Mouse (Mus musculus): ENCODE results near the gene Unc45a.

Gene Unc45a

DNA sequence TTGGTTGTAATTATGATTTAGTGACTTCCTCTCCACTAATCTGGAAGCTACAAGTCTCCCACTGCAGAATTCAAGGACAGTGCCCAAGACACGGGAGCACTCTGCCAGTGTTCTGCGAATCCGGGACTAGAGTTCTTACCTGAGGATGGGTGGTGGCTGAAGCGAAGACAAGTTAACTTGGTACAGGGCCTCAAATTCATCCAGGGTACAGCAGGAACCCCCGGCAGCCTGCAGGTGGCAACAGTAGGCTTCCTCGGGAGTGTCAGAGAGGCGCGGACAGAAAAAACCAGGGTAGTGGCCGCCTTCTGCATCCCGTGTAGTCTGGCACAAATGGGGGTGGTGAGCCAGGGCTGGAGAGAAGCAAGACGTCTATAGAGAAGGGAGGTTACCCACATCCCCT, at the start of gene Unc45a:
Gene Unc45a (minus strand): TSS at position 213 of the 400 bp plus-strand sequence.
- POLR2A ChIA-PET, result interaction anchor here in 3 of 4 experiments (0.6 to 9.4 kb wide), 17 partner anchors 15 to 549 kb away, joined by 3 to 86 read pairs (median 5); partner anchors contain the start of genes Rccd1 (in 3 of the 3), Blm (in 1 of the 3), Cib1 (in 1 of the 3) and Gdpgp1 (in 1 of the 3)
- CTCF ChIA-PET, result interaction anchor here (0.8 to 5.4 kb wide), 14 partner anchors 9 to 200 kb away, joined by 3 to 47 read pairs (median 4); partner anchors contain the start of gene Ttll13 (in 1 of the 4)

DNA sequence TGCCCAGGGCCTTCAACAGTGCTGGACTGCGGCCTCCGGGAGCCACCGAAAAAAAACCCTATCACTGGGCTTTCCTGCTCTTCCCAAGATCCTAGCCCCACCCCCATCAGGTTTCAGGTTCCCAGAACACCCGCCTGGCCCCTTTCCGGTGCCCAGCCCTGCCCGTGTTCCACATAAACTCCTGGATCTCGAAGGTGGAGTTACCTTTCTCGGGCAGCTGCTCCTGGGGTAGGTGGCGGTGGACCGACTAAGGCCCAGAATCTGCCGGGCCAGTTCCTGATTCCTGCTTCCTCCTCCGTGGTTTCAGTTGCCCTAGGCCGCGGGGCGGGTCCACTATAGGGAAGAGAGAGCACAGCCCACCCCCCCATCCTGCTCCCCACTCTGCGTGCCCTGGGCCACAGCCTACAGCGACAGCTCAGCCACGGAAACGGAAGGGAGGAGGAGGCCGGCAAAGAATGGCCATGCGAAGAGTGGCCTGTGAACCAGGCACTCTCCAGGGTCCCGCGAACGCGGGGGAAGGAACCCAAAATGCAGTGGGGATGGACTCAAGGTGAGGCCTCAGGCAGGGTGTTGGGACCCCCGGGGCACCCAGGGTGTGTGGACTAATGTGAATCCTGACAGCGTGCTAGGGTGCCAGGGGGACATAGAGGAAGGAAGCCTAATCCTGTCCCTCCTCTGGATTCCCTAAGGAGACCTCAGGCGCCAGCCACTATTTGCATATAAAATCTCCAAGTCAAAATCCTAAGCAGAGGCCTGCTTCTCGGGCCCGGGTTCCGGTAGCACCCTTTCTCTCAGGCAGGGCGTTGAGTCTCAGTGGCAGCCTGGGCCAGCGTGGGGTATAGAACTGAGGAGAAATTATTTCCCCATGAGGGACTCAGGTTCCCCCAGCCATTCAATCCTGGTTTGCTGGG, 47.1 kb upstream of the Unc45a start, which contains the start of gene Fes:
Gene Fes (minus strand): TSS at position 314 of the 911 bp plus-strand sequence.
- CTCF ChIA-PET, result interaction anchor here in 3 of 4 experiments (0.5 to 3.7 kb wide), 18 partner anchors 8 to 332 kb away, joined by 3 to 42 read pairs (median 6); partner anchors contain the start of genes Crtc3 (in 2 of the 3) and Man2a2 (in 1 of the 3)
- POLR2A ChIA-PET, result interaction anchor here in 3 of 4 experiments (0.9 to 3.5 kb wide), 9 partner anchors 9 to 53 kb away, joined by 3 to 26 read pairs (median 5); no protein-coding TSS in a partner anchor

DNA sequence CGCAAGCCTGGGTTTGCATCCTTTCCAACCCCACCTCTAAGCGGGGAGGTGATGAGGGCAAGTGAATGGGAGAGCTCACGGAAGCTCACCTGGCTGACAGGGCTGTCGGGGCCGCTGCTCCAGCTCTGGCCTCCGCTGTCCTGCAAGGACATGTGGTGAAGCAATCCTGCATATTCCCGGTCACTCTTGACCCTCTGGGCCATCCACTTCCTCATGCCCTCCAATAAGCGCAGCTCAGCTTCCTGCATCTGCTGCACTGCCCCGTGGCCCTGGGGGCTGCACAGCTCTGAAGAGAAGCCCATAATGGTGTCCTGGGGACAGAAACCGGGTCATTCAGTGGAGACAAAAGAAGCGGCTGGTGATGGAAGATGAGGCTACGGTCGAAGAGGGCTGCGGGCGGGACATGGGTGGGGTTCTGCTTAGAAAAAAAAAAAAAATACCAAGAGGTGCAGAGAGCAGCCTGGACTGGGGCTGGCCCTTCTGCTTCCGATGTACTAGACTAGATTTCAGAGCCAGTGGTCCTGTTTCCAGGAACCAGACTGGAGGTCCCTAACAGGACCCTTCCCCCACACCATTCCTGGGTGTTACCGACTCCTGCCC, 46.3 kb upstream of the Unc45a start:
- CTCF ChIA-PET, result interaction anchor here (0.5 to 2.7 kb wide), 82 partner anchors 8 to 1547 kb away, joined by 3 to 61 read pairs (median 5); partner anchors contain the start of genes Crtc3 (in 2 of the 4), Hddc3 (in 2 of the 4), Cib1 (in 1 of the 4) and Gdpgp1 (in 1 of the 4)
- POLR2A ChIA-PET, result interaction anchor here (0.5 to 3.5 kb wide), 31 partner anchors 9 to 760 kb away, joined by 3 to 26 read pairs (median 4); partner anchors contain the start of genes Blm (in 1 of the 4), Hddc3 (in 1 of the 4), Man2a2 (in 1 of the 4) and Rccd1 (in 1 of the 4)

DNA sequence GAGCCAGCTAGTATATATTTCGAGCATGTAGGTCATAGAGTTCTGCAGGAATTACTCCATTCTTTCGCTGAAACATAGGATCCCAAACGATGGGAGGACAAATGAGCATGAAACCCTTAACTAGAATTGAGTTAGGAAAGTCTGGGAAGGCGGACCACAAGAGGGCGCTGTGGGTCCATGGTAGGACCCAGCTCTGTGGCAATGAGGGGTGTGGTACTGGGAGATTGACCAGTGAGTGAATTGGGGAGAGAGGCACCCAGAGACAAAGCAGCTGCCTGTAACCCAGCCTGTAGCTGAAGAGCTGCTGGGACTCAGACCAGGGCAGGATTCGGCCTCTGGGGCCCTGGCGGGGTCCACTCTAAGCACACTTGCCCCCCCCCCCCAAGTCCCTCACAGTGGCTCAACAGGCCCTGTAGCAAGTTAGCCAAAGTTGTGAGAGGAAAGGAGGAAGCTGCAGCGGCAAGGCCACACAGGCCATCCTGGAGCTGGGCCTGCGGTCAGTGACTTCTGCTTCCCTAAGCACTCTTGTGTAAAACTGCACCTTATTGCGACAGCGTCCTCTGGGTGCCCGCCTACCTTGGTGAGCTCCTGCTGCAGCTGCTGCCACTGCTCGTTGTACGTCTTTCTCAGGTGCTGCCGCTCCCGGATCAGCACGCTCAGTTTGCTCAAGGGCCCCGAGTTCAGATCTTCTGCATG, 45.6 kb upstream of the Unc45a start:
- ChIA-PET CTCF (interaction anchor here (0.5 to 2.7 kb wide), 109 partner anchors 8 to 1888 kb away, joined by 3 to 61 read pairs (median 4); partner anchors contain the start of genes Hddc3 (in 3 of the 4), Crtc3 (in 2 of the 4), Cib1 (in 1 of the 4) and Gdpgp1 (in 1 of the 4)), POLR2A (interaction anchor here (0.5 to 3.5 kb wide), 37 partner anchors 10 to 761 kb away, joined by 3 to 26 read pairs (median 4); partner anchors contain the start of genes Blm (in 1 of the 4), Hddc3 (in 1 of the 4), Man2a2 (in 1 of the 4) and Rccd1 (in 1 of the 4))

DNA sequence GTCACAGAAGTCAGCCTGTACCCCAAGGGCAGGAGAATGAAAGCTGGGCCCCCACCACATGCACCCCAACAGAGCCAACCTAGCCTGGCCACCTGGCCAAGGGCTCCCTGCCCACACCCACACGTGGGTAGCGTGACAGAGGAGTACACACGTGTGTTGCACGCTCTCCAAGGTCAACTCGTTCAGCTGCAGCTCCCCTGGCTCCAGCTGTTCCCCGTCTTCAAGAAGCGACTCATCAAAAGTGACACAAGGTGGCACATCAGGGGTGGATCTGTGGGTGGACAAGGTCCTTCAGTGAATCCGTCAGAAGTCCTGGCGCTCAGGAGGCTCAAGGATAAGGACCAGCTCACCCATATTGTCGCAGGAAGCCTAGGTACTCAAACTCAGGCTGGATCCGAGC, 42.1 kb upstream of the Unc45a start:
- ChIA-PET POLR2A (interaction anchor here (0.5 to 6.8 kb wide), 30 partner anchors 8 to 463 kb away, joined by 3 to 24 read pairs (median 3); partner anchors contain the start of genes Blm (in 2 of the 4), Rccd1 (in 2 of the 4), Furin (in 1 of the 4) and Man2a2 (in 1 of the 4)), CTCF (interaction anchor here (0.7 to 4.4 kb wide), 17 partner anchors 8 to 363 kb away, joined by 3 to 25 read pairs (median 5); partner anchors contain the start of gene Man2a2 (in 1 of the 4))

DNA sequence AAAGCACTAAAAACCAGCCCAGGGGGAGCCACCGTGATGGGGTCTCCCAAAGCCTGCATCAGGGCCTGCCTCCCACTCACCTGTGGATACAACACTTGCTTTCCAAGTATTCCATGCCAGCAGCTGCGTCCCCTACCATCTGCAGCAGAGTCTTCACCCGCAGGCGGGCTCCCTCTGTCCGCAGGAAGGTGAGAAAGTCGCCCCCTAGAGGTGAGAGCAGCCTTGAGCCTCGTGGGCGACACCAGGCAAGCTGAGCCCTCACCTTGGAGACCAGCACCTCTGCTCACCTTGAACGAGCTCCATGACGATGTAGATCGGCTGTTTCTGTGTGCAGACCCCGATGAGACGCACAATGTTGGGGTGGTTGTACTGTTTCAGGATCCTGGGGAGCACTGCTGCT, 38.7 kb upstream of the Unc45a start:
- POLR2A ChIA-PET, result interaction anchor here in 3 of 4 experiments (0.5 to 6.8 kb wide), 15 partner anchors 9 to 454 kb away, joined by 3 to 24 read pairs (median 4); partner anchors contain the start of genes Hddc3 (in 1 of the 3), Idh2 (in 1 of the 3), Man2a2 (in 1 of the 3) and Rccd1 (in 1 of the 3)
- CTCF ChIA-PET, result interaction anchor here (0.5 to 4.0 kb wide), 55 partner anchors 8 to 767 kb away, joined by 3 to 71 read pairs (median 4); partner anchors contain the start of genes Hddc3 (in 3 of the 4), Cib1 (in 2 of the 4), Gdpgp1 (in 2 of the 4) and Blm (in 1 of the 4)

DNA sequence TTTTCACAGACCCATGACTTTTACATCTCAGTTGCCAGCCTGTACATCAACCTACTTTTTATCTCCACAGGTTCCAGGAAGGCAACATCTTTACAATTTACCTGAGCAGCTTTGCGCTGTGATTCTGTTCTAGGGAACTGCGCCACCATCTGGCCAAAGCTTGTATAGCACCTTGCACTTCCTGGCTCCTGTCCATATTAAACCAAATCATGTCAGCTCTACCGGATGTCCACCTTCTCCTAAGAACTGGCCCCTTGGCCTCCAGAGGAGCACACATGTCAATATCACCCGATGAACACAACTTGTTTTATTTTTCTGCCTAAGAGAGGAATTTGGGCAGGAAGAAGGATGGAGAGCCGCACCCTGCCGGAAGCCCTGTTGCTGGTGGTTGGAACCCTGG, 36.7 kb upstream of the Unc45a start:
- POLR2A ChIA-PET, result interaction anchor here in 3 of 4 experiments (0.6 to 3.4 kb wide), 24 partner anchors 8 to 333 kb away, joined by 3 to 13 read pairs (median 4); partner anchors contain the start of genes Hddc3 (in 3 of the 3), Rccd1 (in 2 of the 3) and Cib1 (in 1 of the 3)
- CTCF ChIA-PET, result interaction anchor here (0.5 to 4.0 kb wide), 99 partner anchors 9 to 683 kb away, joined by 3 to 71 read pairs (median 4); partner anchors contain the start of genes Unc45a (in 4 of the 4), Hddc3 (in 3 of the 4), Blm (in 2 of the 4) and Crtc3 (in 2 of the 4)

DNA sequence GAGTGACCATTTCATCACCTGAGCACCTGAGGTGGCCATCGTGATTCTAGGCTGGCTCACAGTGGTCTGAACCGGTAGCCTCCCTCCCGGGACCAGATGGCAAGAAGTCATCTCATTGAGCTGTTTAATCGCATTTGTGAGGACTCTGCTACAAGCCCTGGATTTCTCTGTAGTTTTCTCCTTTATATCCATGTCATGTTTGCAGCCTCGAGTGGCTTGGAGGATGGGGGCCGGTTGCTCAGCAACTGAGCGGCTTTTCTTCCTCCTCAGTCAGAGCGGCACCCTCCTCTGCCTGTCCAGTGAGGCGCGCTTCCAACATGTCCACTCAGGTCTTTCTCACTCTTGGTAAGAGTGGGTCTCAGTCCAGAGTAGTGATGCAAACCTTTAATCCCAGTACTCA, 35.4 kb upstream of the Unc45a start:
- CTCF ChIA-PET, result interaction anchor here in 2 of 4 experiments (0.7 to 1.3 kb wide), 2 partner anchors 207 to 235 kb away, joined by 4 to 5 read pairs; no protein-coding TSS in a partner anchor
- POLR2A ChIA-PET, result interaction anchor here in 1 of 4 experiments (0.6 to 1.4 kb wide), 3 partner anchors 33 to 235 kb away, joined by 3 read pairs; partner anchors contain the start of genes Hddc3 and Rccd1

DNA sequence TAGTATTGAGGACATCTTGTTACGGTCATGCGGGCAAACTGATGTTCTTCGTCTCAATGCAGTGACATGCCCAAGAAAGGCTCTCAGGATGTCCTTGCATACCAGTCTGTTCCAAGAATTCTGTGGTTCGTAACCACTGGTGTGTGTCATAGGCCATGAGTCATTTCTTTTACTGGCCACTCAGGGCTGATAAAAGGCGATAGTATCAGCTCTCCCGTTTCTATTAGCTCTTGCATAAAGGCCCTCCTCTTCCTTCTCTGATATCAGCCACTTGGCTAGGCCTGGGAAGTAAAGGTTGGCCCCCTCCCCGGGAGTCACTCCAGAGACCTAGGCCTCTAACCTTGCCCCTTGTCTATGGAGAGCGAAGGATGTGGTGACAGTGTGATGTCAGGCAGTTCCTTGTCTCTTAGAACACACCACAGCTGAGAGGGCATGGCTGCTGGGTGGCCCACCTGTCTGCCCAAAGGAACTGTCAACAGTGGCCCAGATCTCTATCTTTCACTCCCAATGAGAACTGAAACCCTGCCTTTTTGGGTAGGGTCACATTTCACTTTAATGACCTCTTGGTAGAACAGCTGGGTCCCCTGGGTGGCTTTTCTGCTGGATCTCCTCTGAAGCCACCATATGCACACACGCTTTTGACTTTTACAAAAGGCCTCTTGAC, 34.7 kb upstream of the Unc45a start:
- CTCF ChIA-PET, result interaction anchor here in 2 of 4 experiments (0.6 to 1.3 kb wide), 2 partner anchors 32 to 235 kb away, joined by 3 to 5 read pairs; partner anchors contain the start of gene Hddc3 (in 1 of the 2)
- POLR2A ChIA-PET, result interaction anchor here in 1 of 4 experiments (1.0 to 1.4 kb wide), 2 partner anchors 33 to 235 kb away, joined by 3 read pairs; partner anchors contain the start of gene Hddc3

DNA sequence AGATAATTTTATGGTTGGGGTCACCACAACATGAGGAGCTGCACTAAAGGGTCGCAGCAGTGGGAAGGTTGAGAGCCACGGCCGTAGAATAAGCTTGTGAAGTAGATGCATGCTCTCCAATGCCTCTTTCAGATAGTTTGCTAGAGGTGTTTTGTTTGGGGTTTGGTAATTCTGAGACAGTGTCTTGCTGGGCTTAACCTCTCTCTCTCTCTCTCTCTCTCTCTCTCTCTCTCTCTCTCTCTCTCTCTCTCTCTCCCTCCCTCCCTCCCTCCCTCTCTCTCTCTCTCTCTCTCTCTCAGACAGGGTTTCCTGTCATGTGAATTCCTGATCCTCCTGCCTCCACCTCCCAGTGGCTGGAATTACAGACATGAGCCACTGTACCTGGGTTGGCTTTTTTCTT, 33.9 kb upstream of the Unc45a start:
- POLR2A ChIA-PET, result interaction anchor here in 1 of 4 experiments (1.2 kb wide), 1 partner anchor 234 kb away, joined by 3 read pairs; no protein-coding TSS in a partner anchor

DNA sequence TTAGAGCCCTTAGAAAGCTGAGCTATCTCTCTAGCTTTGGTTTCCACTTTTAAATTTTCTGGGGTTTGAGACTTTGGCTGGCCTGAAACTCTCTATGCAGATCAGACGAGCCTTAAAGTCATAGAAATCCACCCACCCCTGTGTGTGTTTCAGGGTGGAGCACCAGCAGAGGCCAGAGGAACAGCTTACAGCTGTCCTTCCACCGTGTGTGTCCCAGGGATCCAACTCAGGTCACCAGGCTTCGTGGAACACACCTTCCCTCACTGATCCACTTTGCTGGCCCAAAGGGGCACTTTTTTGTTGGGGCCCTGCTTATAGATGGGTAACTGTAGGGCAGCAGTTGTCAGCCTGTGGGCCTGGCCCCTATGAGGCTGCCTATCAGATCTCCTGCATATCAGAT, 33.5 kb upstream of the Unc45a start:
- CTCF ChIA-PET, result interaction anchor here in 2 of 4 experiments (0.6 to 1.4 kb wide), 4 partner anchors 9 to 486 kb away, joined by 3 to 14 read pairs (median 5); no protein-coding TSS in a partner anchor
- POLR2A ChIA-PET, result interaction anchor here in 1 of 4 experiments (1.2 kb wide), 1 partner anchor 233 kb away, joined by 3 read pairs; no protein-coding TSS in a partner anchor

More for the DNA sequence above, 33.9 kb upstream of the Unc45a start:
- CTCF ChIA-PET, result interaction anchor here in 2 of 4 experiments (0.6 to 1.4 kb wide), 5 partner anchors 8 to 486 kb away, joined by 3 to 14 read pairs (median 3); partner anchors contain the start of gene Hddc3 (in 1 of the 2)

DNA sequence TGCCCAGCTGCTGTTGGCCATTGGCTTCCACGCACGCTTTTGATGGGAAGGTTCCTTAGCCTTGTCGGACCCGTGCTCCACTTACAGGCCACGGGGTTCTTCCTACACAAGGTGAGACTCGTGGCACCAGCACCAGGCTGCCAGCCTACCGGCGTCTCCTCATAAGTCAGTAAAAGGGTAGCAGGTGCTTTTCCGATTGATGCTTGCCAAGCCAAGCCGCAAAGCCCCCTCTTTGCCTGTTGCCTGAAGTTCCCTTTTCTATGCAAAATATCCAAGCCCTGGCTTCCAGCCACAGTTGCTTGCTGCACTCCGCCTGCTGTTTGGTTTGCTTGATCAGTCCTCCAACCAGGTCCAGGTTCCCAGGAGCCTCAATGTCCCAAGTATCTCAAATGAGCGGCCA, 33.0 kb upstream of the Unc45a start:
- ChIA-PET POLR2A (interaction anchor here in 2 of 4 experiments (0.9 to 1.2 kb wide), 3 partner anchors 9 to 233 kb away, joined by 3 read pairs; no protein-coding TSS in a partner anchor), CTCF (interaction anchor here in 2 of 4 experiments (0.6 to 1.4 kb wide), 2 partner anchors 9 to 413 kb away, joined by 3 to 7 read pairs; no protein-coding TSS in a partner anchor)

DNA sequence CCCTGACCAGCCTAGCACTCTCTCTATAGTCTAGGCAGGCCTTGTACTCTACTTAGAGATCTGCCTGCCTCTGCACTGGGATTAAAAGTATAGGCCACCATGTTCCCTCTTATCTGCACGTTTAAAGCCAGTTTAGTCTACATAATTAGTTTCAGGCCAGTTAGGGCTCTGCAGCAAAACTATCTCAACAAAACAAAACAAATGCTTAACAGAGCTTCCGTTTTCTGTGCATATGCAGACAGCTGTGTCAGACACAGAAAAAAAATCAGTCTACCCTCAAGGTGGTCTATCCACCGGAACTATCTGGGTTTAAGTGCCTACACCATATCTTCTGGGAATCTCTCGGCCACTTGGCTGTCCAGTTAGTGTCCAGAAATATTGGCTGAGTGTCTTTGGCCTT, 32.5 kb upstream of the Unc45a start:
- POLR2A ChIA-PET, result interaction anchor here in 2 of 4 experiments (0.8 to 1.2 kb wide), 3 partner anchors 10 to 528 kb away, joined by 3 to 4 read pairs (median 3); no protein-coding TSS in a partner anchor
- CTCF ChIA-PET, result interaction anchor here in 2 of 4 experiments (0.6 to 1.1 kb wide), 2 partner anchors 8 to 1176 kb away, joined by 4 to 5 read pairs; no protein-coding TSS in a partner anchor

DNA sequence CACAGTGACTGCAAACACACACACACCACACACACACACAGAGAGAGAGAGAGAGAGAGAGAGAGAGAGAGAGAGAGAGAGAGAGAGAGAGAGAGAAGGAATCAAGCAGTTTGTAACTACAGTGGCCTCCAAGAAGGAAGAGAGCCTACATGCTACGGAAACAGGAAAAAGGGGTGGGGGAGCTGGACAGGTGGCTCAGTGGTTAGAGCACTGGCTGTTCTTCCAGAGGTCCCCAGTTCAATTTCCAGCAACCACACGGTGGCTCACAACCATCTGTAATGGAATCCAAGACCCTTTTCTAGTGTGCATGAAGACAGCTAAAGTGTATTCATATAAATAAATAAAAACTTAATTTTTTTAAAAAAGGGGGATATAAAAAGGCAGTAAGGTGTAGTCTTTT, 31.9 kb upstream of the Unc45a start:
- ChIA-PET CTCF (interaction anchor here in 3 of 4 experiments (0.6 to 1.2 kb wide), 11 partner anchors 9 to 1177 kb away, joined by 3 to 17 read pairs (median 5); partner anchors contain the start of gene Hddc3 (in 1 of the 3)), POLR2A (interaction anchor here (0.7 to 1.2 kb wide), 6 partner anchors 10 to 744 kb away, joined by 3 to 5 read pairs (median 4); no protein-coding TSS in a partner anchor)

DNA sequence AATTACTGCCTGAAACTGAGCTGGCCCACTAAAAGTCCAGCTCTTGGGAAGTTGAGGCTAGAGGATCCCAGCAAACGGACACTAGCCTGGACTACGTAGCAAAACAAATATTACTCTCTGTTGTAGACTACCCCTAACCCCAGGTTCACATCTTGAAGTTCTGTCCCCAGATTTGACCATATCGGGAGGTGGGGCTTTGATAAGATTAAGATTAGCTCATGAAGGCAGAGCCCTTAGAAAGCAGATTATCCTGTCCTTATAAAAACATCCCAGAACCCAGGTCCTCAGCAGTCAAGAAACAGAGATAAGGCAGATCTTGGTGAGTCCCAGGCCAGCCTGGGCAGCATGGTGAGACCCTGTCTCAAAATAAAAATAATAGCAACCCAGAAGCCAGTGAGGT, 31.4 kb upstream of the Unc45a start:
- CTCF ChIA-PET, result interaction anchor here in 2 of 4 experiments (0.6 to 1.2 kb wide), 16 partner anchors 8 to 348 kb away, joined by 3 to 17 read pairs (median 4); partner anchors contain the start of gene Hddc3 (in 1 of the 2)
- POLR2A ChIA-PET, result interaction anchor here in 3 of 4 experiments (0.5 to 1.2 kb wide), 11 partner anchors 11 to 745 kb away, joined by 3 to 7 read pairs (median 3); partner anchors contain the start of gene Rccd1 (in 1 of the 3)
